Mouse (Mus musculus) stomach, postnatal 0 days (tissue): Measurements from ENCODE around the gene Babam2. TPM values are rescaled to one million over a fixed set of nuclear protein-coding genes. Genes with fewer than 3 reads are reported as not detected.
A peak's percentile ranks its signal among the peaks of the same experiment; 100 is the strongest.

Experiments used
- ATAC-seq: fragments of 200-750 bp; cut with Nextera tagmentation; 2 replicates; pipeline ENCODE4 v1.8.0; 2017; ENCODE audit not compliant: low FRiP score, low TSS enrichment
- DNase-seq: peaks from one replicate; pipeline ENCODE4 v3.0.0-alpha.2; 2016; ENCODE audit warnings: low spot score
- H3K27ac ChIP-seq: fragments of 300-500 bp; sonication (generic); replicated peaks from 2 replicates; pipeline ENCODE4 v1.5.1; 2014; ENCODE audit warnings: mild to moderate bottlenecking, control low read depth
- H3K27me3 ChIP-seq: fragments of 300-500 bp; sonication (generic); 2 replicates; pipeline ENCODE4 v1.6.1; 2014; ENCODE audit warnings: low read length; ENCODE audit not compliant: control insufficient read depth, insufficient read depth
- H3K36me3 ChIP-seq: fragments of 300-500 bp; sonication (generic); 2 replicates; pipeline ENCODE4 v1.6.1; 2014; ENCODE audit warnings: low read length, mixed read lengths; ENCODE audit not compliant: control insufficient read depth, insufficient read depth
- H3K4me1 ChIP-seq: fragments of 300-500 bp; sonication (generic); replicated peaks from 2 replicates; pipeline ENCODE4 v1.6.1; 2014; ENCODE audit warnings: antibody characterized with exemption; ENCODE audit not compliant: control insufficient read depth, insufficient read depth
- H3K4me2 ChIP-seq: fragments of 300-500 bp; sonication (generic); replicated peaks from 2 replicates; pipeline ENCODE4 v1.6.1; 2014; ENCODE audit warnings: low read depth, mild to moderate bottlenecking, control low read depth, moderate library complexity
- H3K4me3 ChIP-seq: fragments of 300-500 bp; sonication (generic); 2 replicates; pipeline ENCODE4 v1.5.1; 2014; ENCODE audit warnings: low read depth, low read length, control low read depth
- H3K9ac ChIP-seq: fragments of 300-500 bp; sonication (generic); 2 replicates; pipeline ENCODE4 v1.6.1; 2014; ENCODE audit warnings: mild to moderate bottlenecking, low read length, control low read depth, mixed read lengths
- H3K9me3 ChIP-seq: fragments of 300-500 bp; sonication (generic); 2 replicates; pipeline ENCODE4 v1.6.1; 2016; ENCODE audit warnings: low read length; ENCODE audit not compliant: control insufficient read depth
- CTCF ChIP-seq: IDR thresholded peaks from 2 replicates; pipeline ENCODE4 v1.5.1; 2016; ENCODE audit warnings: antibody characterized with exemption, low read depth, mild to moderate bottlenecking, moderate library complexity
- EP300 ChIP-seq: optimal IDR thresholded peaks from 2 replicates; pipeline ENCODE3; 2016; ENCODE audit warnings: antibody characterized with exemption
- whole genome bisulfite sequencing: fragments of 180-500 bp; shearing (Covaris S2); extraction: QIAGEN DNeasy Blood & Tissue Kit; methylation state at CpG from one replicate; pipeline ENCODE4 v1.1.7; 2014; 5-methylcytosine and 5-hydroxymethylcytosine counted together
- polyA plus RNA-seq: library from polyadenylated mRNA; unstranded; fragments of >200 nt; fragmentation: Nextera tagmentation; extraction: Ambion mirVana; gene quantifications from 2 replicates; pipeline ENCODE4 v1.2.1, GENCODE M21; 2015

Babam2 gene
- polyA plus RNA-seq, 1 experiment from 2014 or later: 44.9 TPM

DNA sequence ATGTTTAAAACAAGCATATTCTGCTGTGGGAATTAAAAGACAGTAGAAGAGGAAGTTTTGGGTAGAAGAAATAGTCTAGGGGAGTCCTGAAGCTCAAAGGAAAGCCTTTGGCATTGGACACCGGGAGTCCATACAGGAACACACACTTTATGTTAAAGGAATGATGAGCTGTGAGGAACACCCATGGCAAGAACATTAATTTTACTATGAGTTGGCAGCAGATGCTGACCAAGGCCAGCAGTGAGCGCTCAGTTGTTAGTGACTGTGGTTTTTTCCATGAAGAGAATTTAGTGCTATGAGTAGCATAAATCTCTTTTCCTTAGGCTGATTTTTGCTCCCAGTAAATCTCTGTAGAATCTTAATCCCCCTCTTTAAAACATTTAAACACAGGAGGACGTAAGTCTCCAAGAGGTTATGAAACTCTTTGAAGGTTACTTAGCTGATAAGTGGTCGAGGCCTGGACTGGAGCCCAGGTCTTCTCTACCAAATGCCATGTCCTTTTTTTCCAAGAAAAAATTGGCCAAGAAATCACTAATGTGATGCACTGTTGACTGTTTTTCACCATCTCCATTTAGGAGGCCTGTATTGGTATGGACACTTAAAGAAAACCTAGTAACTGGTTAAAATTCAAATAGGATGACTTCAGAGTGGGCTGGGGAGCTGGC lies 18.1 kb downstream of the Babam2 start:
- no peaks in the 10 kb centered on the region for H3K9me3 ChIP-seq
- TF ChIP-seq CTCF (no peak), EP300 (no peak)
- no peak for ATAC-seq
- H3K4me2 ChIP-seq: no peak overlapping the region
- peaks cover 5% of the 10 kb centered on the region; the same call in 1 of the 2 replicates for H3K4me1 ChIP-seq
- H3K4me3 ChIP-seq: no peak overlapping the region
- H3K27ac ChIP-seq: peak overlapping the region; percentile 41; the same call in 1 of the 2 replicates
- H3K27me3 ChIP-seq: no peaks in the 10 kb centered on the region
- no peak overlapping the region for H3K9ac ChIP-seq
- 35% methylated on average over 4 of the region's 4 CpGs for WGBS
- no peak for DNase-seq
- no peaks in the 10 kb centered on the region for H3K36me3 ChIP-seq

DNA sequence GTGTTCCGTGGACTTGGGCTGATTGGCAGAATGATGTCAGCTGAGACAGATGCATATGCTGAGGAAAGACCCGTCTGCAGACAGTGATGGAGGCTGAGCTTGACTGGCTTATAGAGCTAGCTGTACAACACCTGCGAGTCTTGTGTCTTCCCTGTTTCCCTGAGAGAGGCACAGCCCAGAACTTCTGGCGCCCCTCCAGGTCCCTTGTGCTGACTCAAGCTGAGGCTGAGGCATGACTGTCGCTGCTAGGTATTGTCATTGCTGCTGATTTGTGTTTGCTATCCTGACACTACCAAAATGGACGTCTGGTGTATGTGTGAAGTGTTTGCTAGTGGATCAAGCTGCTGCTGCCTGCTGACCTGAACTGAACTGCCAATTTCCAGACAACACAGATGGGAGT lies 27.0 kb downstream of the Babam2 start:
- Histone ChIP-seq H3K27ac (no peak overlapping the region), H3K4me3 (no peak overlapping the region), H3K4me2 (no peak overlapping the region), H3K9me3 (no peaks in the 10 kb centered on the region), H3K36me3 (no peaks in the 10 kb centered on the region), H3K4me1 (no peaks in the 10 kb centered on the region), H3K27me3 (no peaks in the 10 kb centered on the region), H3K9ac (no peak overlapping the region)
- ATAC-seq: no peak
- 68% methylated on average over 6 of the region's 6 CpGs for WGBS
- TF ChIP-seq EP300 (no peak), CTCF (no peak)
- no peak for DNase-seq

DNA sequence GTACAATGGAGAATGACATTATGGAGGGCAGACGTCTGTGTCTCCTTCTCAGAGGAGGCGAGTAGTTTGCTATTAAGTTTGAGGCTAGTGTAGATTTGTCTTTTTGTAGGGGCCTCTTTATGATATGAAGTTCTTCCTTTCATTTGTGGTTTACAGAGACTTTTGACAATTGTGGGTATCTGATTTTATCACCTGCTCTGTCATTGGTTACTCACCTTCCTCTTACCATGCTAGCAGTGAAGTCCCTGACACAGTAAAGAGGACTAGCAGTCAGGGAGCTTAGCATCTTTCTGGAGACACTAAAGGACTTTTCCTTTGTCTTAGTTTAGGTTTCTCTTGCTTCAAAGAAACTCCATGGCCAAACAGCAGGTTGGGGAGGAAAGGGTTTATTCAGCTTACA lies 28.4 kb downstream of the Babam2 start:
- H3K36me3 ChIP-seq: no peaks in the 10 kb centered on the region
- no peak overlapping the region for H3K9ac ChIP-seq
- H3K27me3 ChIP-seq: no peaks in the 10 kb centered on the region
- ATAC-seq (no peak), DNase-seq (no peak)
- 79% methylated on average over 2 of the region's 2 CpGs for WGBS
- TF ChIP-seq CTCF (no peak), EP300 (no peak)
- H3K9me3 ChIP-seq: no peaks in the 10 kb centered on the region
- no peak overlapping the region for H3K4me2 ChIP-seq
- no peaks in the 10 kb centered on the region for H3K4me1 ChIP-seq
- no peak overlapping the region for H3K4me3 ChIP-seq
- H3K27ac ChIP-seq: no peak overlapping the region

DNA sequence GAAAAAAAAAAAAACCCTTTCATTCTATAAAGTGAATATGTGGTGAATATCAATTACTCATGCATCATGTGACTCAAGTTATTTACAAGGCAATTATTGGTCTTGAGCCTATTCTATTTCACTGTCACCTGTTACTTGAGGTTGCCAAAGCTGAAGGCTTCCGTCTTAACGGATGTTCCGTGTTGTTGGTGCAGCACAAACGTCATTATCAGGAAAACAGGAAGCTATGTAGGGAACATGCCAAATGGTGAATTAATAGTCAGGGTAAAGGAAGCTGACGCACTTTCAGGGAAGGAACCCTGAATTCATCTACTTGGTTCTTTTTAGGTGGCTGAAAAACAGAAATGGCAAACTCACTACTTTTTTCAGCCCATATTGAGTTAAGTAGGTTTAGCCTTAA lies 30.0 kb downstream of the Babam2 start:
- H3K4me1 ChIP-seq: no peaks in the 10 kb centered on the region
- H3K9ac ChIP-seq: no peak overlapping the region
- no peaks in the 10 kb centered on the region for H3K9me3 ChIP-seq
- no peak for ATAC-seq
- no peaks in the 10 kb centered on the region for H3K36me3 ChIP-seq
- TF ChIP-seq CTCF (no peak), EP300 (no peak)
- 71% methylated on average over 5 of the region's 5 CpGs for WGBS
- H3K4me3 ChIP-seq: no peak overlapping the region
- no peak overlapping the region for H3K4me2 ChIP-seq
- no peak overlapping the region for H3K27ac ChIP-seq
- H3K27me3 ChIP-seq: no peaks in the 10 kb centered on the region
- no peak for DNase-seq

DNA sequence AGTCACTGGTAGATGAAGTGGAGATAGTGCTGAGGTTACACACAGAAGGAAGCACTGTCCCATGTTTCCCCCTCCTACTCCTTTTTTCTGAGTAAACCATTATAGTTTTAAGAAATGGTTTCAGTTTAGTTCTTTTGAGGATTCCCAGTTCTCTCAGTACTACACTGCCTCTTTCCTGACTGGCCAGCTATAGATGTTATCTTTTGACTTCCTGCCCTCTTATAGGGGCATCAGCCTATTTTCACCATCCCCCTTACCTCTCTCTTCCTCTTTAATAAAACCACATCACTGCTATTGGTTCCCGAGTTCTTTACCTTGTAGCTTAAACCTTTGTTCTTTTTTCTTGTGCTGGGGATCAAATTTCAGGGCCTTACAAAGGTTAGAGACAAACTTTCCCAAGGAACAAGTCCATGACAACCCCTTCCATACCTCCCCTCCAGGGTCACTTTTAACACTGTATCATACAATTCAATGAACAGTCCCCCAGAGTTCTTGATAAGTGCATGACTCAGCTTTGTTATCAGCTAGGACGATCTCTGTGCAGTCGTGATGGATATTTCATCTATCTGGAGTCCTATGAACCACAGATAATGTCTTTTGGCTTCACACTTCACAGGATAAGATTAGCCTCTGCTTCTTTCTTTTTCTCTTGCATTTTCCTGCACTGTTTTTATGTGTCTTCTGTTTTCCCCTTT lies 35.3 kb downstream of the Babam2 start:
- Histone ChIP-seq H3K27me3 (no peaks in the 10 kb centered on the region), H3K36me3 (no peaks in the 10 kb centered on the region), H3K4me2 (no peak overlapping the region), H3K4me3 (no peak overlapping the region), H3K9me3 (no peaks in the 10 kb centered on the region), H3K27ac (no peak overlapping the region), H3K9ac (no peak overlapping the region), H3K4me1 (no peaks in the 10 kb centered on the region)
- TF ChIP-seq CTCF: no peak
- TF ChIP-seq EP300: no peak
- no peak for ATAC-seq
- DNase-seq: no peak
- 35% methylated on average over 3 of the region's 3 CpGs for WGBS

DNA sequence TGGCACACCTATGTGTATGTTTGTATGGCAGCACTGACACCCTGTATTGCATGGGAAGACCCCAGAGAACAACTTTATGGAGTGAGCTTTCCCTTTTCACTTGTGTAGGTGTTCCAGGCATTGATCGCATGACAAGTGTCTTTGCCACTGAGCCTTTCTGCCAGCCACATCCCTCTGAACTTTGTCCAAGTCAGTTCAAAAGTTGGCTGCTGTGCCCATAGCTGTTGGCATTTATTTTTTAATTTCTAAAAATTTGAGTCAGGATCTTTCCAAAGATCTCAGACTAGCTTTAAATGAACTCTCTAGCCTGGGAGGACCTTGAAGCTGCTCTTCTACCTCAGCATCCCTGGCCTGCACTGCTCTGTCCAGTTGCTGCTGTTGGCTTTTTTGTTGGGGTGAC lies 44.4 kb downstream of the Babam2 start:
- TF ChIP-seq CTCF (no peak), EP300 (no peak)
- no peak overlapping the region for H3K4me2 ChIP-seq
- WGBS: 100% methylated on average over 1 of the region's 1 CpGs

More for the DNA sequence above, 44.4 kb downstream of the Babam2 start:
- DNase-seq (no peak), ATAC-seq (no peak)
- Histone ChIP-seq H3K4me3 (no peak overlapping the region), H3K4me1 (no peaks in the 10 kb centered on the region), H3K27me3 (no peaks in the 10 kb centered on the region), H3K9me3 (no peaks in the 10 kb centered on the region), H3K36me3 (no peaks in the 10 kb centered on the region), H3K9ac (no peak overlapping the region), H3K27ac (no peak overlapping the region)
